Mouse (Mus musculus) gastrocnemius, adult 2 months (tissue): ENCODE results near the gene Abtb1. TPM values are rescaled to one million over a fixed set of nuclear protein-coding genes. Genes with fewer than 3 reads are reported as not detected.

Experiments
- DNase-seq: peaks from one replicate; pipeline ENCODE4 v3.0.0; 2022
- H3K27ac ChIP-seq: fragments of 200-600 bp; 2 replicates; pipeline ENCODE4 v1.8.1; 2022; ENCODE audit warnings: mild to moderate bottlenecking
- H3K4me3 ChIP-seq: fragments of 200-600 bp; 2 replicates; pipeline ENCODE4 v1.8.1; 2022; ENCODE audit warnings: mild to moderate bottlenecking, moderate library complexity
- CTCF ChIP-seq: fragments of 200-600 bp; IDR thresholded peaks from 2 replicates; pipeline ENCODE4 v1.8.1; 2022; ENCODE audit warnings: antibody characterized with exemption, mild to moderate bottlenecking, moderate library complexity
- intact Hi-C: fragments of 180-260 bp; cut with DNase I; formaldehyde crosslinking; loops from one replicate; pipeline ENCODE4 v1.15.1; 2025
- total RNA-seq, 2 experiments: library from RNA; stranded (reverse); gene quantifications; 2 replicates each; pipeline ENCODE4 v1.2.3; 2021

Gene Abtb1
- total RNA-seq, 2 experiments from 2014 or later: 16.9 to 22.7 TPM

DNA sequence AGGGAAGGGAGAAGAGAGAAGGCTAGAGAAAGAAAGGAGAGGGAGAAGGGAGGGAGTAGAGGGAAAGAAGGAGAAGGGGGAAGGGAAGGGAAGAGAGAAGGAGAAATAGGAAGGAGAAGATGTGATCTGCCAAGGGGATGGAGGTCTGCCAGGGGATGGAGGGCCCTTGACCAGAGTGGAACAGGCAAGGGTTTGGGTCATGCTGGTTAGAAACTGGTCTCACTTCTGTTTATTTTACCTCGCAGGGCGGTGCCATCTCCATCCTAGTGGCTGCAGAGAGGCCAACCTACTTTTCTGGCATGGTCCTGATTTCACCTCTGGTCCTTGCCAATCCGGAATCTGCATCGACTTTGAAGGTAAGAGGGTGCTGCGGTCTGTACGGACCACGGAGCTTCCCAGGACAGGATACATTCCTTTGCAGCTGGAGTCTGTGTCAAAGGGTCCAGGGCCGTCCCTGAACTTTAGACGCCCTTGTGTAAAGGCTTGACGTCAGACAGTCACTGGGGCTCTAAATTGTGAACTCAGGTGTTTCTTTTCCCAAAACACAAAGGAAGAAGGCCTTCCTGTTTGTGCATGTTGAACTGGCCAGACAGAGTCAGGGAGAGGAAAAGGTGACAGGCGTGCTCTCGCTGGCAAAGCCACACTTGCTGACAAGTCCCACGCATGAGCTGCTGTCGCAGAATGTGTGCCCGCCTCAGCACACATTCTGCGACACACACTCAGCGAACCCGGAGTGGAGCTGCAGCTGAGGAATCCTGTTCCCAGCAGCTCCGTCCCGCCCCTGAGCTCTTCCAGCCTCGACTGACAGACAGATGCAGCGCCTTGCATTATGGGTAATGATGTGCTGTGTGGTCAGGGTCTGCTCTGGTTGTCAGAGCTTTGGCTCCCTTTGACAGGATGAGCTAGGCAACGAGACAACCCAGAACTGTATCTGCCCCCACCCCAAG, 32.4 kb downstream of the Abtb1 start:
- Histone ChIP-seq H3K4me3 (no peak overlapping the region), H3K27ac (peak overlapping the region; percentile 61)
- no peak for DNase-seq
- intact Hi-C loops: no loop called here
- TF ChIP-seq CTCF: no peak

DNA sequence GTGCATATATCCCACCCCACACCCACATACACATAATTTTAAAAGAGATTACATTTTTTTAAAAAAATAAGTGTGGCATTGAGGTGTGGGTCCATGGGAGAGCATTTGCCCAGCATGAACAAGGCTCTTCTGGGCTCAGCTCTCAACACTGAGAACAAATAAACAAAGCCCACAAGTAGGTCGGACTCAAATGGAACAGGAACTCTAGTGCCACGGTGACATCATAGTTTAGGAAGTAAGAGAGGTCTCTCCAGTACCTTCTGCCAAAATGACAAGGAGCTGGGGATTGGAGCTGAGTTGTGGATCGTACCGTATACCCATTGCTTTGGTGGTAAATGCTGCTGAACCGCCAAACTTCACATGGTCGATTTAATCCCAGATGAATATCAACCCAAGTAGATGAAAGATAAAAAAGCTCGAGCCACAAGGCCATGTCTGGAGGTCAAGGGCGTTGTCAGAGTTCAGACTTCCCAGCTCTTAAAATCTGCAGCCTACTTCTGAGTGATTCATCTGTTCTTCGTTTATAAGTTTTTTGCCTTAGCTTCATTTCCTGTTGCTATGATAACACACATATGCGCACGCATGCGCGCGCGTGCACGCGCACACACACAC, 36.7 kb downstream of the Abtb1 start:
- no peak for TF ChIP-seq CTCF
- intact Hi-C loops: no loop called here
- H3K4me3 ChIP-seq: no peak overlapping the region
- no peak overlapping the region for H3K27ac ChIP-seq
- no peak for DNase-seq

- TF ChIP-seq CTCF: no peak; the same call in 1 of the 2 replicates
- intact Hi-C loops: no loop called here
- H3K27ac ChIP-seq: no peak overlapping the region
Observed at GRCm38 (mm10) chr6:88803957-88804695, 37.7 kb downstream of the Abtb1 start.

GRCm38 (mm10) chr6:88803051-88803450, 38.7 kb downstream of the Abtb1 start:
- no peak overlapping the region for H3K4me3 ChIP-seq
- TF ChIP-seq CTCF: no peak
- no peak overlapping the region for H3K27ac ChIP-seq
- DNase-seq: no peak
- intact Hi-C loops: no loop called here

More at GRCm38 (mm10) chr6:88803957-88804695, 37.7 kb downstream of the Abtb1 start:
- no peak for DNase-seq
- no peak overlapping the region for H3K4me3 ChIP-seq

DNA sequence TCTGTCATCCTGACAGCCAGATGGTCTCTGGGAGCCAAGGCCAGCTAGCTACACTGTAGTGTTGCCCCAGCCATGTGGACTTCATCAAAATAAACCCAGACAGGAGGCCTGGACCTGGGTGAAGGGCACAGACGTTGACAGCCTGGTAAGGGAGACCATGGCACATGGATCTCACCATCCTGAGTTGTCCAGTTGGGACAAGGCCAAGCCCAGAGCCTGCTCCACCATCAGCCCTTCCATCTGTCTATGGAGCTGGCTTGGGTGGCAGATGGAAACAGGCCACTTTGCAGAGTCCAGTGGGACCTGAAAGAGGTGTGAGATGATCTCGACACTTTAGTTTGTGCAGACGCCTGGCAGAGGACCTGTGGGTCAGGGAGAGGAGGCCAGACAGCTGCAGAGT, 41.0 kb downstream of the Abtb1 start:
- peak; percentile 29 for DNase-seq
- TF ChIP-seq CTCF: no peak
- intact Hi-C loops: no loop called here
- H3K27ac ChIP-seq: peak overlapping the region; percentile 40
- no peak overlapping the region for H3K4me3 ChIP-seq

GRCm38 (mm10) chr6:88800191-88800590, 41.6 kb downstream of the Abtb1 start:
- TF ChIP-seq CTCF: no peak
- Histone ChIP-seq H3K27ac (peak overlapping the region; percentile 40; the same call in 1 of the 2 replicates), H3K4me3 (no peak overlapping the region)
- intact Hi-C loops: no loop called here
- DNase-seq: no peak

- no peak for TF ChIP-seq CTCF
- intact Hi-C loops: no loop called here
- DNase-seq: no peak
- 0 out of 2 replicates have a peak overlapping the region, but pooled peaks have one; percentile 7 for H3K27ac ChIP-seq
- H3K4me3 ChIP-seq: no peak overlapping the region
Observed at GRCm38 (mm10) chr6:88794561-88794971, 47.2 kb downstream of the Abtb1 start.

- TF ChIP-seq CTCF: no peak
- Histone ChIP-seq H3K27ac (no peak overlapping the region), H3K4me3 (no peak overlapping the region)
- DNase-seq: no peak
- intact Hi-C loops: no loop called here
Observed at GRCm38 (mm10) chr6:88793872-88794271, 47.9 kb downstream of the Abtb1 start.

- no peak for DNase-seq
- intact Hi-C loops: no loop called here
- Histone ChIP-seq H3K4me3 (no peak overlapping the region), H3K27ac (peak overlapping the region; percentile 38; the same call in 1 of the 2 replicates)
- TF ChIP-seq CTCF: no peak
Observed at GRCm38 (mm10) chr6:88793243-88793642, 48.5 kb downstream of the Abtb1 start.

DNA sequence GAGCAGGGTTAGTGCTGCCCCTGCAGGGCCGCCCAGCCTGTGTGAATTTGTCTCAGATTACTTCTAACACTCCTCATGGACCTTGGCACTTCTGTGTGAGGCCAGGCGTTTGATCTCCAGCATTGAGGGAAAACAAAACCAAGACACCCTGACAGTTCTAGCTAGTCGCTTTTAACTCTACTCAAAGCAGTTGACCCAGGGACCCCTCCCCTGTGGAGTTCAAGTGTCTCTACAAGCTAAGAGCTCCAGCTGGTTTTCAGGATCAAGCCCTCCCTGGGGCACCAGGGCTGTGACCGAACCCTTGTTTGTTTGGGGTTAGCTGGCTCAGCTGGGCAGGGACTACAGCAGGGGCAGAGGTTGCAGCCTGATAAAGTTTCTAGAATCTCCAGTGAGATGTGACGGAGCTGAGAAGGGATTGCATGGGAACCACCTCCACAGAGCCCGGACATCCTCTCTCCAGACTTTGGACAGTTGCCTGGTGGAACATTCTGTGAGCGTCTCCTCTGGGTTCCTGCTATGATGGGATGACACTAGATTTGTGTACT, 49.6 kb downstream of the Abtb1 start:
- Histone ChIP-seq H3K27ac (peak overlapping the region; percentile 86), H3K4me3 (no peak overlapping the region)
- peak; percentile 59 for DNase-seq
- peak; percentile 34; the same call in 1 of the 2 replicates for TF ChIP-seq CTCF
- intact Hi-C loops: no loop called here

- no peak for DNase-seq
- Histone ChIP-seq H3K4me3 (no peak overlapping the region), H3K27ac (peak overlapping the region; percentile 61)
- intact Hi-C loops: no loop called here
- no peak for TF ChIP-seq CTCF
Observed at GRCm38 (mm10) chr6:88791299-88791698, 50.5 kb downstream of the Abtb1 start.

DNA sequence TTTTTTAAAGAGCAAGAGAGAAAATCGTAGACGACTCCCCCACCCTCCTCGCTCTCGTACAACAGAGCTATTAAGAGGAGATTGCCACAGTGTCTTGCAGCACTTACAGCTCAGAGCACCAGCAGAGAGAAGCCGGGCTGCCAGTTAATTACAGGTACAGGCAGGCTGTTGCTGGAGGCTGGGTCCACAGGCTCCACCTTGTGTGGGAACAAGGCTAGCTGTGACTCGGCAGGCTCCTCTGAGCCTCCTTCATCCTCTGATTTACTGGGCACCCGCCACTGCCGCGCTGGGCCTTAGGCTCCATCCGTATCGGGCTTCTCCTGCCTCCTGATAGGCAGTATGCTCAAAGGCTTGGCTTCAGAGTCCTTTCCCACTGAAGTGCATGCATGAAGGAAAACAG, 53.6 kb downstream of the Abtb1 start:
- H3K27ac ChIP-seq: peak overlapping the region; percentile 24; the same call in 1 of the 2 replicates
- H3K4me3 ChIP-seq: no peak overlapping the region
- intact Hi-C loops: loop anchor here (5.0 kb wide), 1 partner anchor 56 kb away; no protein-coding TSS in a partner anchor
- TF ChIP-seq CTCF: no peak
- no peak for DNase-seq
